Mouse (Mus musculus): Measurements from ENCODE around the gene Gm10717.
"Not testable (repeated sequence)": the region's sequence is repeated elsewhere in the genome, so short reads cannot be mapped to it uniquely, and the experiment has no call there.

DNA sequence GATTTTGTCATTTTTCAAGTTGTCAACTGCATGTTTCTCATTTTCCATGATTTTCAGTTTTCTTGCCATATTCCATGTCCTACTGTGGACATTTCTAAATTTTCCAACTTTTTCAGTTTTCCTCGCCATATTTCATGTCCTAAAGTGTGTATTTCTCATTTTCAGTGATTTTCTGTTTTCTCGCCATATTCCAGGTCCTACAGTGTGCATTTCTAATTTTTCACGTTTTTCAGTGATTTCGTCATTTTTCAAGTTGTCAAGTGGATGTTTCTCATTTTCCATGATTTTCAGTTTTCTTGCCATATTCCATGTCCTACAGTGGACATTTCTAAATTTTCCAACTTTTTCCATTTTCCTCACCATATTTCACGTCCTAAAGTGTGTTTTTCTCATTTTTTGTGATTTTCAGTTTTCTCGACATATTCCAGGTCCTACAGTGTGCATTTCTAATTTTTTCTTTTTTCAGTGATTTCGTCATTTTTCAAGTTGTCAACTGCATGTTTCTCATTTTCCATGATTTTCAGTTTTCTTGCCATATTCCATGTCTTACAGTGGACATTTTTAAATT is 13.1 kb upstream of the Gm10717 start:
- TF ChIP-seq CTCF (IDR thresholded peaks at IDR 0.05; ENCODE audit: control insufficient read depth, insufficient read depth, insufficient read length); USF1 (IDR thresholded peaks at IDR 0.05; ENCODE audit: low read depth); FOSL1 (IDR thresholded peaks at IDR 0.05; ENCODE audit: insufficient read depth, low read length, poor library complexity, severe bottlenecking); MAX (IDR thresholded peaks at IDR 0.05); MYOG (IDR thresholded peaks at IDR 0.05; ENCODE audit: control insufficient read depth, extremely low read depth, insufficient read length): not testable (repeated sequence)

Measured in C2C12 (cell line).